Mouse (Mus musculus): Measurements from ENCODE around the gene Npas2. TPM values are rescaled to one million over a fixed set of nuclear protein-coding genes. Genes with fewer than 3 reads are reported as not detected.

The Npas2 gene
- polyA plus RNA-seq, 1 experiment from 2014 or later, result 1.3 TPM

DNA sequence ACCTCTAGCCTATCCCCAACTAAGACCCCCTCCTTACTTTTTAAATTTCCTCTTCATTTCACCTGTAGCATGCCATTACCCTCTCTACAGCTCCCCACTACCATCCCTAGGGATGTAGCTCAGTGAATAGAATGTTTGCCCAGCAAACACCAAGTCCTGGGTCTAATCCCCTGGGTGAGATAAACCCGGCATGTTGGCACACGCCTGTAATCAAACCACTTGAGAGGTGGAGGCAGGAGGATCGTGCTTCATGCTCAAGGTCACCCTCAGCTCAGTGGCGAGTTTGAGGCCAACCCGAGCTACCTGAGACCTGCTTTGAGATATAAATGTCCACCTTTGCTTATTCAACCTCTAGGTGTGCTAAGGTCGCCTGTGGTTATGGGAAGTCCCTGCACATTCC lies 19.5 kb downstream of the Npas2 start:
- Histone ChIP-seq H3K4me1 (ENCODE audit: control insufficient read depth in 2 of 2, insufficient read depth in 2 of 2, low read length in 2 of 2) (peaks cover 2 to 3% of the 10 kb centered on the region in 2 experiments; a peak in 2 of 4 replicates), H3K36me3 (ENCODE audit: control insufficient read depth, insufficient read depth, low read length) (no peaks in the 10 kb centered on the region), H3K4me3 (ENCODE audit: control insufficient read depth in 1 of 2, insufficient read depth in 1 of 2, low read depth in 1 of 2, low read length in 2 of 2) (no peak overlapping the region), H3K9me3 (ENCODE audit: control insufficient read depth, low read length) (no peaks in the 10 kb centered on the region), H3K9ac (ENCODE audit: low read length) (no peak overlapping the region), H3K4me2 (ENCODE audit: low read length) (no peak overlapping the region), H3K27ac (replicated peaks in 1 of 2; ENCODE audit: control insufficient read depth in 1 of 2, insufficient read depth in 1 of 2, low read depth in 2 of 2, low read length in 2 of 2) (no peak overlapping the region), H3K27me3 (ENCODE audit: control insufficient read depth, insufficient read depth, low read length) (0 out of 2 replicates have a peak, but pooled peaks cover 4% of the 10 kb centered on the region)
- WGBS, result 43% methylated on average over 6 of the region's 6 CpGs
- ATAC-seq (ENCODE audit: insufficient number of reproducible peaks, insufficient read depth, low FRiP score, low read depth), result no peak

DNA sequence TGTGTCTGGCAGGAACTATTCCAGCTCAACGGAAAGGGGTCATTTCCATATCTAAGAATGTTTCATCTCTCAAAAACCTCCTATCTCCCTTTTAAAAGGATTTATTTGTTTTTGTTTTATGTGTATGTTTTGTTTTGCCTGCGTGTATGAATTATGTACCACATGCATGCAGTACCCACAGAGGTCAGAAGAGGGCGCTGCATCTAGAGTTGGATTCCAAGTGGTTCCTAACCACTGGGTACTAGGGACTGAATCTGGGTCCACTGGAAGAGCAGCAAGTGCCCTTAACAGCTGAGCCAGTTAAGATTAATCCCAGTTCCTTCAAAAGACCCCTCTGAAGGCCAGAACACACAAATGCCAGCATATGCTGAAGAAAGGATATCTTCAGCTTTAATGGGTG lies 24.1 kb downstream of the Npas2 start:
- Histone ChIP-seq H3K4me1 (ENCODE audit: control insufficient read depth in 2 of 2, insufficient read depth in 2 of 2, low read length in 2 of 2) (peaks cover 2 to 3% of the 10 kb centered on the region in 2 experiments; a peak in 2 of 4 replicates), H3K9me3 (ENCODE audit: control insufficient read depth, low read length) (no peaks in the 10 kb centered on the region), H3K9ac (ENCODE audit: low read length) (no peak overlapping the region), H3K36me3 (ENCODE audit: control insufficient read depth, insufficient read depth, low read length) (no peaks in the 10 kb centered on the region), H3K27me3 (ENCODE audit: control insufficient read depth, insufficient read depth, low read length) (no peaks in the 10 kb centered on the region), H3K4me3 (ENCODE audit: control insufficient read depth in 1 of 2, insufficient read depth in 1 of 2, low read depth in 1 of 2, low read length in 2 of 2) (no peak overlapping the region), H3K4me2 (ENCODE audit: low read length) (no peak overlapping the region), H3K27ac (replicated peaks in 1 of 2; ENCODE audit: control insufficient read depth in 1 of 2, insufficient read depth in 1 of 2, low read depth in 2 of 2, low read length in 2 of 2) (no peak overlapping the region)
- WGBS, result 85% methylated on average over 3 of the region's 3 CpGs
- ATAC-seq (ENCODE audit: insufficient number of reproducible peaks, insufficient read depth, low FRiP score, low read depth), result no peak

DNA sequence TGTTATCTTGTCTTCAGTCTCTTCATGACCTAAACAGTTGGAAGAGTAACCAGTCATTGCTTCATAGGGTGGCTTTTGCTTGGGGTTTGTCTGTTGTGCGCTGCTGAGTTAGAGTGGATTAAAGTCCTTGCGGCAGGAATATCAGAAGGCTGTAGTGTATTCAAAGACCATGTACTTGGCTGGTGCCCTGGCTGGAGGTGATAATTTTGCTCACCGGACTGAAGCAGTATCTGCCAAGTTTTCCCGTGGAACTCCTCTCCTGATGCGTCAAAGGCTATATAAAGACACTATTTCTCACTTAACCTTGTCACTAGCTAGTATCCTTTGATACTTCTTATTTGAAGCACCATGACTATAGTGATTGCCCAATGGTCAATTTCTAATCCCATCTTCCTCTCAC lies 34.9 kb downstream of the Npas2 start:
- ATAC-seq (ENCODE audit: insufficient number of reproducible peaks, insufficient read depth, low FRiP score, low read depth), result no peak
- no peak overlapping the region for H3K4me3 ChIP-seq (ENCODE audit: control insufficient read depth in 1 of 2, insufficient read depth in 1 of 2, low read depth in 1 of 2, low read length in 2 of 2)
- no peak overlapping the region for H3K4me2 ChIP-seq (ENCODE audit: low read length)
- WGBS, result 78% methylated on average over 5 of the region's 5 CpGs
- H3K9me3 ChIP-seq (ENCODE audit: control insufficient read depth, low read length), result no peaks in the 10 kb centered on the region
- H3K27me3 ChIP-seq (ENCODE audit: control insufficient read depth, insufficient read depth, low read length), result no peaks in the 10 kb centered on the region
- H3K4me1 ChIP-seq (ENCODE audit: control insufficient read depth in 2 of 2, insufficient read depth in 2 of 2, low read length in 2 of 2), result no peaks in the 10 kb centered on the region
- no peaks in the 10 kb centered on the region for H3K36me3 ChIP-seq (ENCODE audit: control insufficient read depth, insufficient read depth, low read length)
- no peak overlapping the region for H3K9ac ChIP-seq (ENCODE audit: low read length)
- H3K27ac ChIP-seq (replicated peaks in 1 of 2; ENCODE audit: control insufficient read depth in 1 of 2, insufficient read depth in 1 of 2, low read depth in 2 of 2, low read length in 2 of 2), result no peak overlapping the region

DNA sequence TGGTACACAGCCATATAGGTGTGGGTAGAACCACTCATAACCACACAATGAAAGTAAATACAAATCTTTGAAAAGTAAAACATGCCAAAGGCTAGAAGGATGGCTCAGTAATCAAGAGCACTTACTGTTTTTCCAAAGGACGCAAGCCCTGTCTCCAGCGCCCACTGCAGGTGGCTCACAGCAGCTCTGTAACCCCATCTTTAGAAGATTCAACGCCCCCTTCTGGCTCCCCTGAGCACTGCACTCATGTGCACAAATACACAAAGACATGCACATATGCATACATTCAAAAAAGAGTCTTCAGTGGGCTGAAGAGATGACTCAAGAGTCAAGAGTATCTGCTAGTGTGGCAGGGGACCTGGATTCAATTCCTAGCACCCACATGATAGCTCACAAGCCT lies 36.5 kb downstream of the Npas2 start:
- H3K4me3 ChIP-seq (ENCODE audit: control insufficient read depth in 1 of 2, insufficient read depth in 1 of 2, low read depth in 1 of 2, low read length in 2 of 2), result no peak overlapping the region
- no peaks in the 10 kb centered on the region for H3K9me3 ChIP-seq (ENCODE audit: control insufficient read depth, low read length)
- no peak overlapping the region for H3K9ac ChIP-seq (ENCODE audit: low read length)
- peaks cover 0 to 1% of the 10 kb centered on the region in 2 experiments; a peak in 2 of 4 replicates for H3K4me1 ChIP-seq (ENCODE audit: control insufficient read depth in 2 of 2, insufficient read depth in 2 of 2, low read length in 2 of 2)
- no peak overlapping the region for H3K27ac ChIP-seq (replicated peaks in 1 of 2; ENCODE audit: control insufficient read depth in 1 of 2, insufficient read depth in 1 of 2, low read depth in 2 of 2, low read length in 2 of 2)
- no peaks in the 10 kb centered on the region for H3K36me3 ChIP-seq (ENCODE audit: control insufficient read depth, insufficient read depth, low read length)
- no peaks in the 10 kb centered on the region for H3K27me3 ChIP-seq (ENCODE audit: control insufficient read depth, insufficient read depth, low read length)
- H3K4me2 ChIP-seq (ENCODE audit: low read length), result no peak overlapping the region
- no peak for ATAC-seq (ENCODE audit: insufficient number of reproducible peaks, insufficient read depth, low FRiP score, low read depth)
- 71% methylated on average over 3 of the region's 3 CpGs for WGBS

DNA sequence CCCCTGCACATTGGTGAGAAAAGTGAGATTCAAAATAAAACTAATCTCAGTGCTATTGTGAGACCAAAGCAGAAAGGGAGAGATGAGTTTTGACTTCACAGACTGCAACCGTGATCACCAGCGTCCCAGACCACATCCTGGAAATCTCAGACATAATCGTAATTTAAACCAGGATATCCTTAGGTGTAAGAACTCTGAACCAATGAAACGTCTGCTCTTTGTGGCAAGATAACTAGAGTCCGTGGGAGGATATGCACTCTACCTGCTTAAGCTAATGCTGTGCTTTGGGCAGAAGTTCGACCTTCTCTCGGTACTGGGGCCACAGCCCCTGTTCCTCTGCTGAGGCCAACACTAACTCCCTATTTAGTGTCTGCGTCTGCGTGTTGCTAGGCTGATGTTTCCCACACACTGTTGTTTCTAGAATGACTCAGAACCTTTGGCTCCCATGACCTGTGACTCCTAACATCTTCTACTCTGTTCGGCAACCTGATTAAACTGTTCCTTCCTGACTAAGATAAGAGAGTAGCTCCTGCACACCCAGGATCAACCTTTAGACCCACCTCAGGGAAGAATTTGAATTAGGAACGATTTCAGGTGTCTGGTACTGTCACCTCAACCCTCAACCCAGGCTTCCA lies 41.4 kb downstream of the Npas2 start:
- Histone ChIP-seq H3K9me3 (ENCODE audit: control insufficient read depth, low read length) (no peaks in the 10 kb centered on the region), H3K4me3 (ENCODE audit: control insufficient read depth in 1 of 2, insufficient read depth in 1 of 2, low read depth in 1 of 2, low read length in 2 of 2) (no peak overlapping the region), H3K36me3 (ENCODE audit: control insufficient read depth, insufficient read depth, low read length) (no peaks in the 10 kb centered on the region), H3K27ac (replicated peaks in 1 of 2; ENCODE audit: control insufficient read depth in 1 of 2, insufficient read depth in 1 of 2, low read depth in 2 of 2, low read length in 2 of 2) (no peak overlapping the region), H3K4me1 (ENCODE audit: control insufficient read depth in 2 of 2, insufficient read depth in 2 of 2, low read length in 2 of 2) (peaks cover 3 to 4% of the 10 kb centered on the region in 2 experiments; a peak in 3 of 4 replicates), H3K9ac (ENCODE audit: low read length) (no peak overlapping the region), H3K27me3 (ENCODE audit: control insufficient read depth, insufficient read depth, low read length) (no peaks in the 10 kb centered on the region), H3K4me2 (ENCODE audit: low read length) (no peak overlapping the region)
- ATAC-seq (ENCODE audit: insufficient number of reproducible peaks, insufficient read depth, low FRiP score, low read depth), result no peak
- 48% methylated on average over 11 of the region's 11 CpGs for WGBS

DNA sequence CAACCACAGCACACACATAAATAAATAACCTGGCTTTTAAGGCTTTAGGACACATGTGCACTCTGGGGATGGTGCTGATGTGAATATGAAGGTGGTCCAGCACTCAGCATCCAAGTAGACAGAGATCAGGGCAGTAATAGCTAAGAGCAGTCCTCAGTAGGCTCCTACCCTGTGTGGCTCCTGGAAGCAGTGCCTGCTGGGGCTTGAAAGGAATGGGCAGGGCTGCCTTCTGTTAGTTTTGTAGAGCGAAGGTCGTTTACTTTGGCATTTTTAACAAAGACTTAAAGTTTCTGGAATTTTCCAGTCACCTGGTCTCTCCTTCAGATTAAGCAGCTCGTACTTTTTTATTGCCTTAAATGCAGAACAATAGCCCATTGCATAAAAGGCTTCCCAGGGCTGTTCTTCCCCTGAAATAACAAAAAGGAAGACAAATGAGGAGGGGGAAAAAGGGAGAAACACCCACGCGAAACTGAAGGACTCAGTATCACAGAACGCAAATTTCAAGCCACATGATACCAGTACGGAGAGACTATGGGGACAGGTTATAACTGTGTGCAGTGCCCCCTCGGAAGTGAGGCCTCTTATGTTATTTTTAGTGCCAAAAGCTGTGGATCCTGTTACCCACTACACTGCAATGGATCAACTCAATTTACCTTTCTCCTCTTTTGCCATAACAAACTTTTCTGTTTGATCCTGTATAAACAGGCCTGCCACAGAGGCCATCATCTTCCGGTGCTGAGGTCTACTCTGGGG lies 44.1 kb downstream of the Npas2 start:
- no peak overlapping the region for H3K27ac ChIP-seq (replicated peaks in 1 of 2; ENCODE audit: control insufficient read depth in 1 of 2, insufficient read depth in 1 of 2, low read depth in 2 of 2, low read length in 2 of 2)
- 61% methylated on average over 9 of the region's 9 CpGs for WGBS
- no peaks in the 10 kb centered on the region for H3K36me3 ChIP-seq (ENCODE audit: control insufficient read depth, insufficient read depth, low read length)
- no peaks in the 10 kb centered on the region for H3K9me3 ChIP-seq (ENCODE audit: control insufficient read depth, low read length)
- H3K4me1 ChIP-seq (ENCODE audit: control insufficient read depth in 2 of 2, insufficient read depth in 2 of 2, low read length in 2 of 2), result peaks cover 3 to 4% of the 10 kb centered on the region in 2 experiments; a peak in 3 of 4 replicates
- H3K27me3 ChIP-seq (ENCODE audit: control insufficient read depth, insufficient read depth, low read length), result no peaks in the 10 kb centered on the region
- no peak for ATAC-seq (ENCODE audit: insufficient number of reproducible peaks, insufficient read depth, low FRiP score, low read depth)
- no peak overlapping the region for H3K4me2 ChIP-seq (ENCODE audit: low read length)
- H3K9ac ChIP-seq (ENCODE audit: low read length), result no peak overlapping the region
- no peak overlapping the region for H3K4me3 ChIP-seq (ENCODE audit: control insufficient read depth in 1 of 2, insufficient read depth in 1 of 2, low read depth in 1 of 2, low read length in 2 of 2)

DNA sequence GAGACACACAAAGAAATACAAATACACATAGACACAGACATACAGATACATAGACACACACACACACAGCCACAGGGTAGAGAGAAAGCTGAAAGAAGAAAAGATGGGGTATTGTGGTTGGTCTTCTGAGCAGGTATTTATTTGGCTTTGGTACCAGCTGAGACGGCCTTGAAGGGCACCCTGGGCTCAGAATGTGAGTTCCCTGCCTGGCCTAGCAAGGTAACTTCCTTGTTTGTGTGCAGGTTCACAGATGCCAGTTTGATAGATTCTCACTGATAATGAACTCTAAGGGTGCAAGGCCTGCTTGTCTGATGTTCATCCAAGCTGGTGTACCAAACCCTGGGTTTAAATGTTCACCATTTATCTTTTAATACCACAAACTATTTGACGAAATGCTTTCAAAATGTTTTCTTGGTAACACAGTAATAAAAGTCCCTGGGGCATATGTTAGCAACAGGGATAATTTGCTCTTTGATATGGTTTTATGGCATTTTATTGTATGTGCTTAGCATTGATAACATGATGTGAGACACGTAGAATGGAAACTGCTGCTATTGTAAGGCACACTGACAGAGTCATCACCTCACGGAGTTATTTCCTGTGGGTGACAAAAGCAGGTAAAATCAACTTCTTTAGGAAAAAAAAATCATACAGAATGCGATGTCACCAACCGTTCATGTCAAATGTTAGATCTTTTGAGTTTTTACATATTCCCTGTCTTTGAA lies 47.5 kb downstream of the Npas2 start:
- 81% methylated on average over 6 of the region's 6 CpGs for WGBS

More for the DNA sequence above, 47.5 kb downstream of the Npas2 start:
- peaks cover 0 to 3% of the 10 kb centered on the region in 2 experiments; a peak in 1 of 4 replicates for H3K4me1 ChIP-seq (ENCODE audit: control insufficient read depth in 2 of 2, insufficient read depth in 2 of 2, low read length in 2 of 2)
- H3K9ac ChIP-seq (ENCODE audit: low read length), result no peak overlapping the region
- H3K4me2 ChIP-seq (ENCODE audit: low read length), result no peak overlapping the region
- ATAC-seq (ENCODE audit: insufficient number of reproducible peaks, insufficient read depth, low FRiP score, low read depth), result no peak
- H3K9me3 ChIP-seq (ENCODE audit: control insufficient read depth, low read length), result no peaks in the 10 kb centered on the region
- H3K27me3 ChIP-seq (ENCODE audit: control insufficient read depth, insufficient read depth, low read length), result no peaks in the 10 kb centered on the region
- no peak overlapping the region for H3K4me3 ChIP-seq (ENCODE audit: control insufficient read depth in 1 of 2, insufficient read depth in 1 of 2, low read depth in 1 of 2, low read length in 2 of 2)
- H3K36me3 ChIP-seq (ENCODE audit: control insufficient read depth, insufficient read depth, low read length), result no peaks in the 10 kb centered on the region
- no peak overlapping the region for H3K27ac ChIP-seq (replicated peaks in 1 of 2; ENCODE audit: control insufficient read depth in 1 of 2, insufficient read depth in 1 of 2, low read depth in 2 of 2, low read length in 2 of 2)

Data from heart, embryonic 14.5 days (tissue).